ENCODE assay signal across 30 mouse cellular contexts in genomic region chr2:119986369-119986768, GRCm38 (mm10). TPM values are rescaled to one million over a fixed set of nuclear protein-coding genes. Genes with fewer than 3 reads are reported as not detected.
DNase-seq lines count a peak whose midpoint lies in the region; ATAC-seq and TF ChIP-seq lines count a peak whose summit lies in the region.
"Had no signal": no experiment of that assay in that cellular context is flagged by ENCODE, and none has a peak within 500 bp of the region (broad histone marks: within the 10 kb centered on the region; RNA-seq: fewer than 3 reads in every experiment).

No protein-coding gene starts in this region.

- H3K9ac ChIP-seq in intestine, postnatal 0 days (ENCODE audit: low read depth, low read length) = no peak overlapping the region
- no peak overlapping the region for H3K9ac ChIP-seq in stomach, postnatal 0 days (ENCODE audit: low read length)
- H3K9ac ChIP-seq in forebrain, embryonic 12.5 days = no peak overlapping the region
- H3K9ac ChIP-seq: forebrain, embryonic 15.5 days; heart, embryonic 12.5 days; hindbrain, embryonic 15.5 days; liver, embryonic 12.5 days; liver, postnatal 0 days; neural tube, embryonic 15.5 days had no signal

- ATAC-seq in megakaryocyte, adult 5-6 weeks (ENCODE audit: poor library complexity, severe bottlenecking) = no peak
- ATAC-seq in intestine, postnatal 0 days = peak; percentile 46; the same call in 1 of the 2 replicates
- no peak for ATAC-seq in stomach, postnatal 0 days (ENCODE audit: low FRiP score, low TSS enrichment)
- no peak for ATAC-seq in forebrain, embryonic 12.5 days (ENCODE audit: low FRiP score)
- ATAC-seq: forebrain, embryonic 15.5 days; inflammation-experienced regulatory T-cells, adult 6 months; liver, embryonic 12.5 days; liver, postnatal 0 days had no signal

- H3K4me2 ChIP-seq in intestine, postnatal 0 days (replicated peaks; ENCODE audit: low read depth) = 0 out of 2 replicates have a peak overlapping the region, but pooled peaks have one; percentile 13
- H3K4me2 ChIP-seq in stomach, postnatal 0 days (replicated peaks; ENCODE audit: low read depth) = no peak overlapping the region
- H3K4me2 ChIP-seq in forebrain, embryonic 12.5 days = no peak overlapping the region
- H3K4me2 ChIP-seq: forebrain, embryonic 15.5 days; heart, embryonic 12.5 days; hindbrain, embryonic 15.5 days; liver, embryonic 12.5 days; neural tube, embryonic 15.5 days had no signal

- no peak overlapping the region for H3K27ac ChIP-seq in heart, embryonic 10.5 days
- no peak overlapping the region for H3K27ac ChIP-seq in intestine, postnatal 0 days (ENCODE audit: low read depth, low read length)
- H3K27ac ChIP-seq in stomach, postnatal 0 days (replicated peaks) = no peak overlapping the region
- no peak overlapping the region for H3K27ac ChIP-seq in forebrain, embryonic 12.5 days
- H3K27ac ChIP-seq: forebrain, embryonic 15.5 days; hindbrain, embryonic 10.5 days; hindbrain, embryonic 15.5 days; left cerebral cortex, adult 2 months; liver, embryonic 12.5 days; neural tube, embryonic 15.5 days had no signal

- TF ChIP-seq EP300 in stomach, postnatal 0 days (optimal IDR thresholded peaks at IDR 0.05) = no peak

- WGBS in heart, embryonic 10.5 days = 61% methylated on average over 6 of the region's 6 CpGs
- 54% methylated on average over 6 of the region's 6 CpGs for WGBS in intestine, postnatal 0 days
- WGBS in stomach, postnatal 0 days = 58% methylated on average over 6 of the region's 6 CpGs
- WGBS in forebrain, embryonic 12.5 days = 78% methylated on average over 6 of the region's 6 CpGs

- no peak overlapping the region for H3K4me3 ChIP-seq in heart, embryonic 10.5 days
- H3K4me3 ChIP-seq in megakaryocyte, embryonic 14.5 days (replicated peaks) = peak overlapping the region; percentile 26
- H3K4me3 ChIP-seq in intestine, postnatal 0 days (ENCODE audit: low read depth, low read length) = no peak overlapping the region
- no peak overlapping the region for H3K4me3 ChIP-seq in stomach, postnatal 0 days (ENCODE audit: low read depth, low read length)
- no peak overlapping the region for H3K4me3 ChIP-seq in forebrain, embryonic 12.5 days (replicated peaks)
- H3K4me3 ChIP-seq: forebrain, embryonic 15.5 days; heart, embryonic 12.5 days; hindbrain, embryonic 10.5 days; hindbrain, embryonic 15.5 days; left cerebral cortex, adult 2 months; liver, embryonic 12.5 days; neural tube, embryonic 15.5 days had no signal

- peak; percentile 25 for DNase-seq in heart, postnatal 4 days
- no peak for DNase-seq in heart, embryonic 10.5 days (ENCODE audit: low spot score)
- DNase-seq in stomach, postnatal 0 days (ENCODE audit: low spot score) = peak; percentile 23
- DNase-seq in thymus, postnatal 10 days (ENCODE audit: low spot score in 2 of 2) = no peak
- DNase-seq: adrenal gland, postnatal 10 days; cerebellum, adult 11 months; cerebellum, adult 9-10 months; cerebellum, postnatal 36 days; gastrocnemius, postnatal 25 days; heart, adult 18-20 months; heart, postnatal 10 days; kidney, adult 8-10 months; kidney, postnatal 25 days; liver, postnatal 0 days; midbrain, embryonic 14.5 days; retina, postnatal 1 day; right cerebral cortex, postnatal 14 days; thymus, postnatal 14 days had no signal

- no peaks in the 10 kb centered on the region for H3K27me3 ChIP-seq in heart, embryonic 10.5 days (ENCODE audit: insufficient read depth, poor library complexity, severe bottlenecking)
- no peaks in the 10 kb centered on the region for H3K27me3 ChIP-seq in megakaryocyte, embryonic 14.5 days (replicated peaks)
- H3K27me3 ChIP-seq in intestine, postnatal 0 days (replicated peaks; ENCODE audit: control insufficient read depth, insufficient read depth, low read length) = no peaks in the 10 kb centered on the region
- H3K27me3 ChIP-seq in stomach, postnatal 0 days (ENCODE audit: control insufficient read depth, insufficient read depth, low read length) = no peaks in the 10 kb centered on the region
- no peaks in the 10 kb centered on the region for H3K27me3 ChIP-seq in forebrain, embryonic 12.5 days
- H3K27me3 ChIP-seq: forebrain, embryonic 15.5 days; heart, embryonic 12.5 days; hindbrain, embryonic 15.5 days; liver, embryonic 12.5 days; neural tube, embryonic 15.5 days had no signal

- peaks cover 10% of the 10 kb centered on the region for H3K4me1 ChIP-seq in heart, embryonic 10.5 days
- peaks cover 24% of the 10 kb centered on the region for H3K4me1 ChIP-seq in megakaryocyte, embryonic 14.5 days
- no peaks in the 10 kb centered on the region for H3K4me1 ChIP-seq in intestine, postnatal 0 days (replicated peaks; ENCODE audit: control insufficient read depth, insufficient read depth, low read length)
- H3K4me1 ChIP-seq in stomach, postnatal 0 days (replicated peaks; ENCODE audit: control insufficient read depth, insufficient read depth) = no peaks in the 10 kb centered on the region
- no peaks in the 10 kb centered on the region for H3K4me1 ChIP-seq in forebrain, embryonic 12.5 days
- H3K4me1 ChIP-seq: forebrain, embryonic 15.5 days; hindbrain, embryonic 15.5 days; neural tube, embryonic 15.5 days had no signal

- TF ChIP-seq CTCF in intestine, postnatal 0 days (IDR thresholded peaks at IDR 0.05; ENCODE audit: low read depth) = no peak
- TF ChIP-seq CTCF in stomach, postnatal 0 days (IDR thresholded peaks at IDR 0.05; ENCODE audit: low read depth) = no peak

- 0 out of 2 replicates have a peak, but pooled peaks cover 3% of the 10 kb centered on the region for H3K36me3 ChIP-seq in heart, embryonic 10.5 days
- peaks cover 8% of the 10 kb centered on the region for H3K36me3 ChIP-seq in megakaryocyte, embryonic 14.5 days (replicated peaks; ENCODE audit: low read length)
- H3K36me3 ChIP-seq in intestine, postnatal 0 days (ENCODE audit: control insufficient read depth, insufficient read depth) = 0 out of 2 replicates have a peak, but pooled peaks cover 6% of the 10 kb centered on the region
- no peaks in the 10 kb centered on the region; the same call in 1 of the 2 replicates for H3K36me3 ChIP-seq in stomach, postnatal 0 days (ENCODE audit: control insufficient read depth, insufficient read depth, low read length)
- peaks cover 2% of the 10 kb centered on the region; the same call in 1 of the 2 replicates for H3K36me3 ChIP-seq in forebrain, embryonic 12.5 days (replicated peaks)
- H3K36me3 ChIP-seq: forebrain, embryonic 15.5 days; liver, embryonic 12.5 days had no signal

- no peaks in the 10 kb centered on the region for H3K9me3 ChIP-seq in heart, embryonic 10.5 days
- H3K9me3 ChIP-seq in megakaryocyte, embryonic 14.5 days = no peaks in the 10 kb centered on the region
- no peaks in the 10 kb centered on the region for H3K9me3 ChIP-seq in intestine, postnatal 0 days (ENCODE audit: control insufficient read depth)
- H3K9me3 ChIP-seq in stomach, postnatal 0 days (ENCODE audit: control insufficient read depth, low read length) = no peaks in the 10 kb centered on the region
- no peaks in the 10 kb centered on the region for H3K9me3 ChIP-seq in forebrain, embryonic 12.5 days
- H3K9me3 ChIP-seq: forebrain, embryonic 15.5 days; heart, embryonic 12.5 days; hindbrain, embryonic 10.5 days; hindbrain, embryonic 15.5 days; liver, embryonic 12.5 days; neural tube, embryonic 15.5 days had no signal

RNA-seq across cellular contexts. Expression of gene Mapkbp1, which starts 13.9 kb away (rescaled TPM):
- 10 to 100 TPM; 12.6 to 13.6 TPM for total RNA-seq in heart, postnatal 4 days (2021)
- polyA plus RNA-seq in heart, embryonic 10.5 days (2016; fragmentation: Nextera tagmentation; extraction: Ambion mirVana) = 1.8 and 2.8 TPM in 2 replicates
- polyA plus RNA-seq in megakaryocyte, embryonic 14.5 days (2012; ENCODE audit: insufficient read depth, low replicate concordance) = 0.82 TPM in 1 of 2 replicates, not detected in the other
- 2.1 and 3.3 TPM in 2 replicates for total RNA-seq in megakaryocyte, adult 5-6 weeks (2015)
- total RNA-seq in megakaryocyte, adult 5-6 weeks (2017) = 2.6 and 2.8 TPM in 2 replicates
- polyA plus RNA-seq in intestine, postnatal 0 days (2015; fragmentation: Nextera tagmentation; extraction: Ambion mirVana) = 1.5 and 1.6 TPM in 2 replicates
- polyA plus RNA-seq in stomach, postnatal 0 days (2015; fragmentation: Nextera tagmentation; extraction: Ambion mirVana) = 1.1 and 1.3 TPM in 2 replicates
- polyA plus RNA-seq in forebrain, embryonic 12.5 days (2016; fragmentation: Nextera tagmentation; extraction: Ambion mirVana) = 4.6 and 5.3 TPM in 2 replicates

RNA-seq across cellular contexts. Expression of gene Jmjd7, which starts 40.9 kb away (rescaled TPM):
- 10 to 100 TPM; 12.2 to 13.6 TPM for total RNA-seq in heart, postnatal 4 days (2021)
- polyA plus RNA-seq in heart, embryonic 10.5 days (2016; fragmentation: Nextera tagmentation; extraction: Ambion mirVana) = 16.8 and 17.6 TPM in 2 replicates
- polyA plus RNA-seq in megakaryocyte, embryonic 14.5 days (2012; ENCODE audit: insufficient read depth, low replicate concordance) = 4.2 and 5.5 TPM in 2 replicates
- total RNA-seq in megakaryocyte, adult 5-6 weeks (2015) = 4.5 and 8.0 TPM in 2 replicates
- total RNA-seq in megakaryocyte, adult 5-6 weeks (2017) = 2.3 and 5.4 TPM in 2 replicates
- 8.9 and 9.1 TPM in 2 replicates for polyA plus RNA-seq in intestine, postnatal 0 days (2015; fragmentation: Nextera tagmentation; extraction: Ambion mirVana)
- polyA plus RNA-seq in stomach, postnatal 0 days (2015; fragmentation: Nextera tagmentation; extraction: Ambion mirVana) = 11.3 and 12.7 TPM in 2 replicates
- polyA plus RNA-seq in forebrain, embryonic 12.5 days (2016; fragmentation: Nextera tagmentation; extraction: Ambion mirVana) = 19.3 and 20.2 TPM in 2 replicates

RNA-seq across cellular contexts. Expression of gene Gm28042, which starts 40.9 kb away (rescaled TPM):
- total RNA-seq in heart, postnatal 4 days (2021) = 1 to 10 TPM in 1 of 2 experiments, under 1 TPM in 1; 0.43 to 1.6 TPM
- 2.6 and 5.5 TPM in 2 replicates for polyA plus RNA-seq in heart, embryonic 10.5 days (2016; fragmentation: Nextera tagmentation; extraction: Ambion mirVana)
- polyA plus RNA-seq in megakaryocyte, embryonic 14.5 days (2012; ENCODE audit: insufficient read depth, low replicate concordance) = 0.16 TPM in 1 of 2 replicates, not detected in the other
- 0.80 and 1.7 TPM in 2 replicates for total RNA-seq in megakaryocyte, adult 5-6 weeks (2015)
- total RNA-seq in megakaryocyte, adult 5-6 weeks (2017) = 0.15 and 0.37 TPM in 2 replicates
- 1.3 TPM in 2 replicates for polyA plus RNA-seq in intestine, postnatal 0 days (2015; fragmentation: Nextera tagmentation; extraction: Ambion mirVana)
- polyA plus RNA-seq in stomach, postnatal 0 days (2015; fragmentation: Nextera tagmentation; extraction: Ambion mirVana) = 4.3 and 5.6 TPM in 2 replicates
- polyA plus RNA-seq in forebrain, embryonic 12.5 days (2016; fragmentation: Nextera tagmentation; extraction: Ambion mirVana) = 6.9 and 7.3 TPM in 2 replicates

RNA-seq across cellular contexts. Expression of gene Pla2g4b, which starts 46.8 kb away (rescaled TPM):
- total RNA-seq in heart, postnatal 4 days (2021) = 1 to 10 TPM; 1.9 to 4.0 TPM
- 2.6 TPM in 2 replicates for polyA plus RNA-seq in heart, embryonic 10.5 days (2016; fragmentation: Nextera tagmentation; extraction: Ambion mirVana)
- polyA plus RNA-seq in megakaryocyte, embryonic 14.5 days (2012; ENCODE audit: insufficient read depth, low replicate concordance) = 0.34 and 2.8 TPM in 2 replicates
- total RNA-seq in megakaryocyte, adult 5-6 weeks (2015) = 0.43 and 1.3 TPM in 2 replicates
- 0.12 and 0.66 TPM in 2 replicates for total RNA-seq in megakaryocyte, adult 5-6 weeks (2017)
- 0.81 and 0.99 TPM in 2 replicates for polyA plus RNA-seq in intestine, postnatal 0 days (2015; fragmentation: Nextera tagmentation; extraction: Ambion mirVana)
- polyA plus RNA-seq in stomach, postnatal 0 days (2015; fragmentation: Nextera tagmentation; extraction: Ambion mirVana) = 8.0 and 8.7 TPM in 2 replicates
- 3.4 and 3.6 TPM in 2 replicates for polyA plus RNA-seq in forebrain, embryonic 12.5 days (2016; fragmentation: Nextera tagmentation; extraction: Ambion mirVana)

Comparison
In these comparisons a context has a peak if more than half of its experiments do, and no peak if none do; other contexts are left out.
1. DNase-seq: peak in heart, postnatal 4 days (single experiment) and stomach, postnatal 0 days (single experiment); none in heart, embryonic 10.5 days (single experiment) and thymus, postnatal 10 days (0 of 2).